Mouse (Mus musculus) lung, postnatal 25 days (tissue): Measurements from ENCODE around the gene Slc1a2.

Experiments
- DNase-seq: peaks from one replicate; pipeline ENCODE4 v3.0.0; 2022; ENCODE audit warnings: low spot score

Gene Slc1a2

DNA sequence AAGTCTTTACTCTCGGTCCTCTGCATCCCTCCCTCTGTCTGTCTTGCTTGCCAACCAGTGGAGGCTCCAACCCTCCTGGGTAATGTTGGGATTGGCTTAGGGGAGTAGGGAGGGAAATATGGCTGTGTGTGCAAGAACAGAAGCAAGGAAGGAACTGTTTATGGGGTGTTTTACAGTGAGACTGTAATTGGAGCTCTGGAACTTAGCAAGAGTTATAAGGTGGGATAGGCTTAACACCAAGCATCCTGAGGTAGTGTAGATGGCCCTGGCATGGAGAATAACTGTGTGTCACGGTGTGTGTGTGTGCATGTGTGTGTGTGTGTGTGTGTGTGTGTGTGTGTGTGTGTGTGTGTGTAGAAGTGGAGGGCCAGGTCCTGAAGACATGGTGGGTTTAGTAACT lies 55.9 kb downstream of the Slc1a2 start:
- DNase-seq = no peak

DNA sequence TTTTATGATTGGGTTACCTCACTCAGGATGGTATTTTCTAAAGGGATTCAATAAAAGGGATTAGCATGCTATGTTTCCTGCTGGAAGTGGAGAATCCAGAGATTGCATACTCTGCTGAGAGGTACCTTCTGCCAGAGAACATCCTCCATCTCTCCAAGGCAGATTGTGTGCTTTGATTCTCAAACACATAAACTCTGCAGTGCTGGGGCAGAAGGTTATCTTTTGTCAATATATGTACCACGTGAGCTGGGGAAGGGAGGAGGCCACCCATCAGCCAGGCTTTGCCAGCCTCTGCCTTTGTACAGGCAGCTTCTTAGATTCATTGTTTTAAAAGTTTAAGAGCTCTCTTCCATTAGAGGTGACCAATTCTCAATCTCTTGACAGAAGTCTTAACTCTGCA lies 57.3 kb downstream of the Slc1a2 start:
- DNase-seq = no peak

DNA sequence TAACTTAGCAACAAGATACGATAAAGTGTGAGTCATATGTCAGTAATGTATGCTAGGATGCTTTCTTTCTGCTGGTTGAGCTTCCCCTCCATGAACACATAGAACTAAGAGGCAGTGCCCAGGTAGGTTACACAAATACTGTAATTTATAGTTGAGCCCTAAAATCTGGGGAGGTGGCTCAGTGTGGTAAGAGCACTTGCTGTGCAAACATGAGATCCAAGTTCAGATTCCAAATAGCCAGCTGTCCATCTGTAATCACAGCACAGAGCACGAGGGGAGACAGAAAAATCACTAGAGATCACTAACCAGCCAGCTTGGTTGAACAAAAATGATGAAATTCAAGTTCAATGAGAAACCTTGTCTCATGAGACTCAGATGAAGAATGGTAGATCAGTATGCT lies 63.4 kb downstream of the Slc1a2 start:
- no peak for DNase-seq

DNA sequence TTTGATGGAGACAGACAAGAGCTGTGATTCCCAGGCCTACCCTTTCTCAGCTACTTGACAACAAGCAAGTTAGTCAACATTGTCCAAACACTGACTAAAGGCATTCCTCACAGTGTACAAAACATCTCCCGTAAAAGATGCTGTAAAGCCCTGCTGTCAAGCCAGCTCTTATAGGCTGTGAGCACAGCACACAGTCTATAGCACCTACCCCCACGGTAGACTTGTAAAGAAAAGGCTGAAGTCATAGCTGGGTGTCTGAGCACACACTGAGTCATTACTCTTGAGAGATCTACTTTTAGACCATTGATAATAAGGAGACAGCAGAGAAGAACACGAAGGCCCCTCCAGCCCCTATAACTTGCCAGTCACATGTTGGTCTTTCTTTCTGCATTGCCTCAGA lies 66.6 kb downstream of the Slc1a2 start:
- no peak for DNase-seq

DNA sequence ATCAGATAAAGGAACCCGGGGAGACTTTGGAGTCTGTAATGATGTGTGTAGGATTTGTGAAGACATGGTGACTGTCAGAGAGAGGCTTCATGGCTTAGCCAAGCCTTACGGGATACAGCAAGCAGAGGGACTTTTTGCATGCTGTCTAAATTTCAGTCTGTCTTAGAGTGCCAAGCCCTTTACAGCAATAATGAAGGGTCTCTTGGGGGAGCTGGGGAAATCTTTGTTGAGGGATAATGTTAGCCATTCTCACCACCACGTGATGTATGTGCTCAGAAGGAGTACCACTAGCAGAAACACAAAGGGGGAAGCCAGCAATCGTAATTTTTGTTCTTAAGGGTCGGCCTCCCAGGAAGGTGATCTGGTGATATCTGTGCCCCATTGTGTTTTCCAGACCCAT lies 71.9 kb downstream of the Slc1a2 start:
- no peak for DNase-seq

DNA sequence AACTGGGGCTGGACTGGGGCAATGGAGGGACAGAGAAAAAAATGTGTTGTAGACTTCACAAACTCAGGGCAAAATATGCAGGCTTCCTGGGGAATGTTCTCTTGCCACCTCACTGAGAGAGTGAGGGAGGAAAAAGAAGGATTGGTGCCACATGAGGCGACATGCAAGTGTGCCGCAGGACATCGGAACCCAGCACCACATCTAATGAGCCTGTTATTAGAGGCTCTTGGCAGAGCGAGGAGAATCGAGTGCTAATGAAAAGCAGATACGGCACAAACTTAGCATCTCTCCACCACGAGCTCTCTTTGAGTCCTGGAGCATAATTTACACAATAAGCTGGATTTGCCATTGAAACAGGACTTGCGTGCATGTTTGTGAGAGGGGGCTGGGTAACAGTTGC lies 72.3 kb downstream of the Slc1a2 start:
- DNase-seq = no peak

DNA sequence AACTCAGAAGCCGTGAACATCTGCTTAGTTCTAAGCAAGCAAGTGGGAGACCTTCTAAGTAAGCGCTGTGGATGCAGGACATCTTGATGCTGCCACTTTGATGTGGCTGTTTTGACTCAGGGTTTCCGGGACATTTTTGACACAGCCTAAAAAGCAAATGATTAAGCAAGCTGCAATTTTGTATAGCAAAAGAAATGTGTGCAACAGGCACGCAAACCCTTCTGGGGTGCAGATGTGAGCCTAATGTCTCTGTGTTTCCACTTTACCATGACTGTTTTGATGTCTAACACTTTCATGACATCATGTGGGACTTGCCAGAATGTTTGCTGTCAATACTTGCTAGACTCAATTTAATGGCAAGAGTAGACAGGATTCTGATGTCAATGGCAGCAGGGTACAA lies 74.7 kb downstream of the Slc1a2 start:
- DNase-seq = no peak

DNA sequence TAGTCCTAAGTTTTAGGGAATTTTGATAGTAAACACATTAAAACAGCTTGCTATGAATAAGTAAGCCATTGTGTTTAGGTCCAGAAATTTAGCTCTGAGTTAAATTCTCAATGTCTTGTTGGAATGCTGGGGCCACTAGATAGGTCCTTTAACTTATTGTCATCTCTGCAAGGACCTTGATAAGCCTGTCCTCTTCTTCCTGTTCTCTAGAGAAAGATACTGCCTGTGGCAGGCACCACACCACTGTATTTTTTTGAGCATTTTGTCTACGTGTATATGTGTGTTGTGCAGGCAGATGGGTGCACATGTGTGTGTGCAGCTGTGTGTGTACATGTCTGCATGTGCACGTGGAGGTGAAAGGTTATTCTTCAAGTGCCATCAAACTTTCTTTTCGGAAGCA lies 75.6 kb downstream of the Slc1a2 start:
- no peak for DNase-seq

DNA sequence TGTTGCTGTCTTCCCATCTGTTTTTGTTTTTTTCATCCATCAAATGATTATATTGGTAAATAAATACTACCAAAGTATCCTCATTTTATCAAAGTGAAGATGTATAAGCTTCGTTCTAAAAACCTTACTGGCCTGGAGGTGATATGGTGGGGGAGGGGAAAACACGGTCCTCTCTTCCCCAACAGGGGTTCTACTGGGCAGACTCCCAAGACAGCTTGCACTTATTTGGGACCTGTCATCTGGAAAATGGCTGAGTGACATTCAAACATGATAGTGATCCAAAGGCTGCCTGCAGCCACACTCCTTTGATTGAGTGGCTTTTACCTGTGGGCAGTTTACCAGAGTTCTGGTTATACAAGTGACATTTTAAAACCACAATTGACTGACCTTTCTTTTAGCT lies 76.6 kb downstream of the Slc1a2 start:
- DNase-seq = no peak

DNA sequence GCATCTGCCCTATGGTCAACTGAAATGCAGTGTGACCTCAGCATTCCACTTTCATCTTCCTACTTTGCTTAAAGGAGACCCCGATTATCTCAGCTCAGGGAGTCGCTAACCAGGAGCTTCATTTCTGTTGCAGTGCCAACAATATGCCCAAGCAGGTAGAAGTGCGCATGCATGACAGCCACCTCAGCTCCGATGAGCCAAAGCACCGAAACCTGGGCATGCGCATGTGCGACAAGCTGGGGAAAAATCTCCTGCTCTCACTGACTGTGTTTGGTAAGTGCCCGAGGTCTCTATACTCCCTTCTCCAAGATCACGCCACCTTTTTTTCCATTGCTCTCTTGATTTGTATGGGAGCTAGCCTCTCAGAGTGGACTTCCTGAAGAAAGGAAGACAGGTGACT lies 77.4 kb downstream of the Slc1a2 start:
- no peak for DNase-seq

- DNase-seq = no peak
These were observed 78.0 kb downstream of the Slc1a2 start for GRCm38 (mm10) chr2:102736490-102736889.

DNA sequence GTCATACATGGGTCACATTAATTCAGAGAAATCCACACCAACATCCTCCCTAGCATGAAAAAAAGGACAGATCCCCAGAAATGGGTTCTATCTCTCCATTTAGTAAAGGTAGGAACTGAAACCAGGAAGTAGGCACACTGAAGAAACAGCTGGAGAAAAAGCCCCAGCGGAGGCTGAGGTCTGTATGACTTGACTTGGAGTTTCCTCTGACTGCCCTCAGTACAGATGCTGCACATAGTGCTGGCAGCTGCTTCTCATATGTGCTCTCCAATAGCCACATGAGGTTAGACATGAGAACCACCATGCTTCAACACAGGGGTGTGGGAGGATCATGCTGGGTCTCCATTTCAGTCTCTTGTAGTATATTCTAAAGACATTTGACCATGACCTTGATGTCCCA lies 80.4 kb downstream of the Slc1a2 start:
- DNase-seq = no peak

DNA sequence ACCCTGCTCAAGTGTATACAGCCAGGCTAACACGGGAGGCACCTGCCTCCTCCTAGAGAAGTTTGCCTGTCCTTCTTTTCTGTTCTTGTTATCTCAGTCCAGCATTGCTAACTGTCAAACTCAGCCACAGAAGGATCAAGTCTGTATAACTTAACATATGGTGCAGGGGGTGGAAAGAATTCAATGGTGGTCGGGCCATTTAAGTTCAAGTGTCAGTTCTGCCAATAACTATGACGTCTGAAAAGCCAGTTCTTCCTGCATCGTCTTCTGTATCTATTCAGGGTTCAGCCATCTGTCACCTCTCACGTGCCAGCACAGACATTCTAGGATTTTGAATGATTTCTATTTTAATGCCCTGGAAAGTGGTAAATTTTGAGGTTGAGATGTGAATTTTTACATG lies 84.2 kb downstream of the Slc1a2 start:
- no peak for DNase-seq

GRCm38 (mm10) chr2:102743918-102744696 lies 85.6 kb downstream of the Slc1a2 start:
- DNase-seq = peak; percentile 83

DNA sequence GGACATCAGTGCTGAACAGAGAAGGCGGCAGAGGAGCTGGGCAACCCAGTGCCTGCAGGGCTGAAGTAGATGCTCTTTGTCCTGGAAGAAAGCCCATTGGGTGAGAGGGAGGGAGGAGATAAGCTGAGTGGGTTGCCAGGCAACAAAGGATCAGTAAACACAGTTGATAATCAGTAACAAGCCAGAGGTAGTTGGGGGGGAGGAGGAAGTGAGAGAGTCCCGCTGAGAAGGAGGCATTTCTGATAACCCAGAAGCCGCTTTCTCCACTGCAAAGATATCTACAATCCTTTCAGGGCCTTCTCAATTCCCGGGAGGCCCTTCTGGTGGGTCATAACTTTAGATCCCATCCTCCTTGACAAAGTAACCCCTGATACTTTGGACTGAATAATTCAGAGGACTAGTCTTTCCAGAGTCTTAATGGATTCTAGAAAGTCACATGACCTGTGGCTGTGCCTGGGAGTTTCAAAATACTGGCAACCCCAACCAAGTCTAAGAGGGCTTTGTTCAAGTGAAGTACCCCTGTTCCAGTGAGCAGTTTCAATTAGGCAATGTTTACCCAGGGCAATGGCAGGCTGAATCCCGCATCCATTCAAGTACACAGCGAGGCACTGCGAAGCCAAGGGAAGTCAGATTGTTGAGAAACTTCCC lies 86.9 kb downstream of the Slc1a2 start:
- DNase-seq = peak; percentile 92

DNA sequence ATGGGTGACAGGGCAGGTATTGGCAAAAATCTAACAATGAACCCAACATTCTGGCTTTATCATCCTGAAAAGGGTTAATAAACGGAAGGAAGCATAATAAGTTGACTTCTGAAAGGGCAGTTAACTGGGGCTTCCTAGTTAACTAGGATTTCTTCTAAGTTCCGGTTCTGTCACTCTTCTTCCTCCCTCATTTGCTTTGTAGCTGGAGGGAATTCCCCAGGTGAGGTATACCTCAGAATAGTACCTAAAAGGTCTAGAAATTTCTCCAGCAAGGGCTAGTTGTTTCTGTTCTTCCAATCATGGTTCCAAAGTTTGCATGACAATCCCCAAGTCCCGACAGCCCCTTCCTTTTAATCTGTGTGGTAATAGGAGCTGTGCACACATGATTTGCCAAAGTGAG lies 89.3 kb downstream of the Slc1a2 start:
- no peak for DNase-seq

DNA sequence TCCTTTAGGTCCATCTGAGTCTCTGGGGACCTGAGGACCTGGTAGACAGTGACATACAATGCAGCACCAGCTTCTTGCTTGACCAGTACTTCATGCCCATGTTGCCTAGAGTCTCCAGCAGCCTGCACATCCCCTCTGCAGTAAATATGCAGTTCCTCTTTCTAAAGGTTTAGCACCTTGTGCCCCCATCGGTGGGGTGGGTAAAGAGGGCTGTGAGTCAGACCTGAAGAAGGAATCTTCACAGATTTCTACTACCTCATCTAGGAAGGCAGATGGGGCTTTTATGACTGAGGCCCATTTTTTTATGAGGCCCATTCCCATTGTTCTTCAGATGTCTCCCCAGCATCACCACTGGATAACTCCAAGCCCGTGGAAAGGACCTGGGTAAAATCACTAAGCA lies 91.5 kb downstream of the Slc1a2 start:
- DNase-seq = no peak

- no peak for DNase-seq
These were observed 93.4 kb downstream of the Slc1a2 start for GRCm38 (mm10) chr2:102751846-102752245.

- DNase-seq = no peak
These were observed 98.9 kb downstream of the Slc1a2 start for GRCm38 (mm10) chr2:102757241-102757860.

DNA sequence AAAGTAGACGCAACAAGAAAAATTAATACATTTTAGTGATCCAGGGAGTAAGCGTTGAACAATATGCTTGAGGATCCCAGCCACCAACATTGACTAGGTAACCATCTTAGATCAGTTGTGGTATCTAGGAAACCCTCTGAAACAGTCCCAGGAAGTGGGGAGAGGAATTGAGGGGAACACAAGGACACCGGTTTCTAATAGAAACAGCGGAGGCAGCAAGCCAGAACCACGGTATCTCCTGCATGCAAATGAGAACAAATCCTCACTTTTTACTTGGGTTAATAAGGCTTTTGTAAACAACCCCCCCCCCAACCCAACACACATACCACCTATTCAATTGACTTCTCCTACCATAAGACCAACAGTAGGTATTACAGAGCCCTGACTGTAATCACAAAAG lies 101.0 kb downstream of the Slc1a2 start:
- no peak for DNase-seq

DNA sequence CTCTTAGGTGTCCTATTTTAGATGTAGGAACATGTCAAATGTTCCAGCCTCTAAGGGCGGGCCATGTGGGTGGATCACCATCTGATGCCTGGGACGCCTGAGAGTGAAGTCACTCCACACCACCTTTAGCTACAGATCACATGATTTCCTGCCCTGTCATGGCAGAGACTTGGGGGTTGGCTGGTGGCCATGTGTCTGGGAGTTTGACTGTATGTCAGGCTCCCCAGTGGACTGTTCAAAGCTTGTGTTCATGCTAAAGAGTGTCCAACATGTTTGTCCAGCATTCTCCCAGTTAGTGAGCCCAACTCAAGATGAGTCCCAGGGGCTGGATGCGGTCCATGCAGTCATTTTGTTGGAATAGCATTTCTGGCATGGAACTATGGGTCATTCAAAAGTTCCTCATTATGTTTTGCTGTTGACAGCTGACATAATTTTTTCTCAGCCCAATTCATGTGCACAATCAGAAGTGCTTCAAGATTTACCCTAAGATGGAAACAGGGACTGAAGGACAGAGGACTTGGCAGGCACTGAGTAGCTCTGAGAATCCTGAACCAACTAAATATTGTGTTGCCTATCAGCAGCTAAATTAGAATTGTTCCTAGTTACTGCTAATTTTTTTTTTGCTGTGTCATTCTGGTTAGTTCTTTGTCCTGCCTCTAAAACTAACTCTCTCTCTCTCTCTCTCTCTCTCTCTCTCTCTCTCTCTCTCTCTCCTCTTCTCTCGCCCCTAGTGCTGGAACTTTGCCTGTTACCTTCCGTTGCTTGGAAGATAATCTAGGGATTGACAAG lies 102.0 kb downstream of the Slc1a2 start:
- no peak for DNase-seq

DNA sequence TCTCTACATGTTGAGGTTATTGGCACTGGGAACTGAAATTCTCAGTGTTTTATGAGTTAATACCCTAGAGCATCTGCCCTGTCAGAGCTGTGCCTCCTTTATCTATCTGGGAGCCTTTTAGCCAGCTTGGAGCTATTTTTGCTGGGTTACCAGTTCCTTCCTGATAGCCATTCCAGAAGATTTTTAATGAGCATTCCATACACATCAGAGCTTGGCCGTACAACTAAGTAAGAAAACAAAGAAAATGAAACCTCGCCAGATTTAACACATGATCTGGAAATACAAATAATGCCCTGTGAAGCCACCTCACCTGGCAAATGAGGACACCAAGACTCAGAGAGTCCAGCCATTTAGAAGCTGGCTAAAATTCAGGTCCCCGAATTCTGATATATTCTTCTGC lies 104.7 kb downstream of the Slc1a2 start:
- DNase-seq = peak; percentile 28

DNA sequence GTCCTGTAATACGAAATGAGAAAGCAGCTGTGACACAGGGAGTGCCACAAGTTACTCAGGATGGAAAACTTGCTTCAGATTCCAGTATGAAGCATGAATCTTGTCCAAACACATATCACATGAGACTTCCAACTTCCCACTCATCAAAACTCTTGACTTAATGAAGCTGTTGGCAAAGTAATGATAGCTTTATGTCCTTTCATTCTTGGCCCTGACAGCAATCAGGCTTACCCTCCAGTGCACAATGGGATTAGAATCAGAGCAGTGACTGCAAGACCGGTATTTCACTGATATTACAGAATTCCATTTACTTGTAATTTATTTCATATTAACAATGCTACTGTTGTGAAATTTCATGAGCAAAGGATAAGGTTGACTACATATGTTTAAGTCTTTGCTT lies 105.5 kb downstream of the Slc1a2 start:
- no peak for DNase-seq
